Mouse (Mus musculus): ENCODE results near the gene Hoxb5.

DNA sequence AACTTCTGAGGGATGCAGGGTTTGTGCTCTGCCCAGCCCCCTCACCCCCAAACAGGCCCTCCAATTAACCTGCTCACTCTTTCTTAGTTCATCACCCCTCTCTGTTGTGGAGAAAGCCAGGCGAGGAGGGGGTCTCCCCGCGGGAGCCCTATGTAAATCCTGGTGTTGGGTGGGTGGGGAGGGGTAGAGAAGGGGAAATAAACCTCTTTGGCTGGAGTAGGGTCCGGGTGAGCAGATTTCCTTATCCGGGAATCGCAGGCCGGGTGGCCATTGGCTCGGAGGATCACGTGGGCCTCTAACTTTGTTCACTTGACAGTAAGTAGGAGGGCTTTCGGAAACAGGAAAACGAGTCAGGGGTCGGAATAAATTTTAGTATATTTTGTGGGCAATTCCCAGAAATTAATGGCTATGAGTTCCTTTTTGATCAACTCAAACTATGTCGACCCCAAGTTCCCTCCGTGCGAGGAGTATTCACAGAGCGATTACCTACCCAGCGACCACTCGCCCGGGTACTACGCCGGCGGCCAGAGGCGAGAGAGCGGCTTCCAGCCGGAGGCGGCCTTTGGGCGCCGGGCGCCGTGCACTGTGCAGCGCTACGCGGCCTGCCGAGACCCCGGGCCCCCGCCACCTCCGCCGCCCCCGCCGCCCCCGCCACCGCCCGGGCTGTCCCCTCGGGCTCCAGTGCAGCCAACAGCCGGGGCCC, 15.4 kb downstream of the Hoxb5 start:
- TF ChIP-seq CTCF (IDR thresholded peaks at IDR 0.05; ENCODE audit: control insufficient read depth, insufficient read depth, low read length) (no peak), POLR2A (IDR thresholded peaks at IDR 0.05; ENCODE audit: borderline replicate concordance, control insufficient read depth, low read depth, low read length) (no peak)

Measured in bone marrow, adult 2 months (tissue).